Mouse (Mus musculus) layer of hippocampus, adult 2 months (tissue): Measurements from ENCODE around the gene Wasf3. TPM values are rescaled to one million over a fixed set of nuclear protein-coding genes. Genes with fewer than 3 reads are reported as not detected.

Source experiments
- DNase-seq, 2 experiments: peaks; one replicate each; pipeline ENCODE4 v3.0.0; 2022; ENCODE audit warnings: low spot score in 2 of 2
- H3K27ac ChIP-seq: fragments of 200-600 bp; 2 replicates; pipeline ENCODE4 v1.8.1; 2022
- H3K4me3 ChIP-seq: fragments of 200-600 bp; 2 replicates; pipeline ENCODE4 v1.8.1; 2022; ENCODE audit warnings: mild to moderate bottlenecking
- CTCF ChIP-seq: fragments of 200-600 bp; conservative IDR thresholded peaks from 2 replicates; pipeline ENCODE4 v1.8.1; 2022; ENCODE audit warnings: antibody characterized with exemption, mild to moderate bottlenecking, moderate library complexity
- long read RNA-seq, 2 experiments: library from polyadenylated mRNA; stranded (forward); transcript quantifications; one replicate each; pipeline ENCODE4 v2.0.0; 2021; ENCODE audit warnings: borderline mapping rate in 2 of 2
- total RNA-seq, 2 experiments: library from RNA; stranded (reverse); gene quantifications; 2 replicates each; pipeline ENCODE4 v1.2.3; 2021

Gene Wasf3
- total RNA-seq = 100 to 1,000 TPM; 103 to 107 TPM
- long read RNA-seq, experiment 1, full-length matches to known transcripts = 2 of 49 reads
- long read RNA-seq, experiment 1, partial matches to known transcripts = 5 of 49 reads
- long read RNA-seq, experiment 1, other reads (novel, unspliced or antisense) = 42 of 49 reads
- long read RNA-seq, experiment 2, full-length matches to known transcripts = 4 of 47 reads
- long read RNA-seq, experiment 2, partial matches to known transcripts = 3 of 47 reads
- long read RNA-seq, experiment 2, other reads (novel, unspliced or antisense) = 40 of 47 reads

DNA sequence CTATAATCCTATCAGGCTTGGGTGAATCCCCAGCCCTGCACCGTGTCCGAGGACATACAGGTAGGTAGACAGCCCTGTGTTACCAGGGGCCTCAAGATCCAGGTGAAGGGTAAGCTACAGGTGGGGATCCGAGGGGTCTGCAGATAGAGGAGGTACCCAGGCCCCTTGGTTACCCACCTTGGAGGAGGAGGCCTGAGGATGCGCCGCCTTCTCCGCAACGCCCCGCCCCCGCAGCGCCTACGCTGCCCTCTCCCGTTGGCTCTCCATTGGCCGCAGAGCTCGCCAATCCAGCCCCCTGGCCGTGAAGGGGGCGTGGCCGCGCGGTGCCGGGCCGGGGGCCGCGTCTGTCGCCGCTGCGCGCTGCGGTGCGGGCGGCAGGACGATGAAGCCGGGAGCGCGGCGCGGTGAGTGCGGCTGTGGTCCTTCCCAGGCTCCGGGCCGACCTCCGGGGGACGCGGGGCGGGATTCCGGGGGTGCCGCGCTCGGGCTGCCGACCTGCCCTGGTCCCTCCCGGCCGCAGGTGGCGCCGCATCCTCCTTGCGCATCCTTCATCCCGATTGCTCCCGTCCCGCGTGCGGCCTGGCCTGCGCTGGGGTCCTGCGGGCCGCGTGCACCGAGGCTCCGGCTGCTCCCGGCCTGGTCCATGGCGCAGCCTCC lies at the start of gene Wasf3:
Gene Wasf3 (plus strand): TSS at position 51 of the 657 bp plus-strand sequence.
- H3K27ac ChIP-seq = peak within 1 kb of the TSS; percentile 94
- DNase-seq = peak; percentile 91 to 92
- TF ChIP-seq CTCF = peak; percentile 70
- peak within 1 kb of the TSS; percentile 86 for H3K4me3 ChIP-seq

DNA sequence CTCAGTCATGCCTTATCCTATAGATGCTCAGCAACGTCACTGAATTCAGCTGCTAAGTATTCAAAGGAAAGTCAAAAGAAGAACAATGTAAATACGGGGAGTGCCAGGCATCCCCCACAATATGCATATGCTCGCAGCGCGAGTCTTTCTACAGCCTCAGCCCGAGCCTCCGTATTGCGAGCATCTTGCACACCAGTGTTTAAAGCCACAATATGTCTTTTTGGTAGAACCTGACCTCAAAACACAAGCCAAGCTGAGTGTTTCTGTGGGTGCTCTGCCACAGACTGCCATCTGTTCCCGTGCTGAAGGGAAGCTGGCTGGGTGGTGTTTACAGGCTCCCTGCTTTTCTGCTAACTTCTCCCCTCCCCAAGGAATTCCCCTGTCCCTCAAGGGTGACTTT lies 46.7 kb upstream of the Wasf3 start:
- peak; percentile 49 to 52 for DNase-seq
- Histone ChIP-seq H3K4me3 (no peak overlapping the region; the same call in 1 of the 2 replicates), H3K27ac (no peak overlapping the region)
- no peak for TF ChIP-seq CTCF

DNA sequence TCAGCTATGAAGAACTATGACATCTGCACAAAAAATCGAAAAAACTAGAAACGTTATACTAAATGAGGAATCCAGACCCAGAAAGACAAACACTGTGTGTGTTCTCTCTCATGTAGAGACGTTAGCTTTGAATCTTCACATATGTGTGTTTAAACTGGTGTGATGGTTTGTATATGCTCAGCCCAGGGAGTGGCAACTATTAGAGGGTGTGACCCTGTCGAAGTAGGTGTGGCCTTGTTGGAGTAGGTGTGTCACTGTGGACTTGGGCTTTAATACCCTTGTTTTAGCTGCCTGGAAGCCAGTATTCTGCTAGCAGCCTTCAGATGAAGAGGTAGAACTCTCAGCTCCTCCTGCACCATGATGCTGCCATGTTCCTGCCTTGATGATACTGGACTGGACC lies 44.7 kb upstream of the Wasf3 start:
- H3K4me3 ChIP-seq = no peak overlapping the region
- DNase-seq = no peak
- H3K27ac ChIP-seq = no peak overlapping the region
- no peak for TF ChIP-seq CTCF

DNA sequence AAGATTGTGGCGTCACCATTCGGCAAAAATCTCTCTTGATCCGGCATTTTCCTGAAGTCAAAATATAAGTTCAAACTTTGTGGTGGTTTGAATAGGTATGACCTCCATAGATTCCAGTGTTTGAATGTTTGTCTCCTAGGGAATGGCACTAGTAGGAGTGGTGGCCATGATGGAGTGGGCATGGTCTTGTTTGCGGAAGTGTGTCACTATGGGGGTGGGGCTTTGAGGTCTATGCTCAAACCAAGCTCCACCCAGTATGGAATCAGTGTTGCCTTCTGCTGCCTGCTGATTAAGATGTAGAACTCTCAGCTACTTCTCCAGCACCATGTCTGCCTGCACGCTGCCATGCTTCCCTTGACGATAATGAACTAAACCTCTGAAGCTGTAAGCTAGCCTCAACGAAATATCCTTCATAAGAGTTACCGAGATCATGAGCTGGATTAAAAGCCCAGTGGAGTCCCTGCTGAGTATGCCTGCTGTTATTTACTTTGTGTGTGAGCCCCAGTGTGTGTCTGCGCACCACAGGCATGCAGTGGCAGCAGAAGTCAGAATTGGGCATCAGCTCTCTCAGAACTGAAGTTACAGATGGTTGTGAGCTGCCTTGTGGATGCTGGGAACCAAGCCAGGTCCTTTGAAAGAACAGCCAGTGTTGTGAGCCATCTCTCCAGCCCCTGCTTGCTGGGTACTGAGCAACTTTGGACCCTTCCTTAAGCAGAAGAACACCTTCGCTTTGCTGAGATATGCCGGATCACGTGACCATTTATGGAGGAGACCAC lies 39.7 kb upstream of the Wasf3 start:
- no peak for TF ChIP-seq CTCF
- Histone ChIP-seq H3K4me3 (no peak overlapping the region), H3K27ac (no peak overlapping the region)
- DNase-seq = no peak

DNA sequence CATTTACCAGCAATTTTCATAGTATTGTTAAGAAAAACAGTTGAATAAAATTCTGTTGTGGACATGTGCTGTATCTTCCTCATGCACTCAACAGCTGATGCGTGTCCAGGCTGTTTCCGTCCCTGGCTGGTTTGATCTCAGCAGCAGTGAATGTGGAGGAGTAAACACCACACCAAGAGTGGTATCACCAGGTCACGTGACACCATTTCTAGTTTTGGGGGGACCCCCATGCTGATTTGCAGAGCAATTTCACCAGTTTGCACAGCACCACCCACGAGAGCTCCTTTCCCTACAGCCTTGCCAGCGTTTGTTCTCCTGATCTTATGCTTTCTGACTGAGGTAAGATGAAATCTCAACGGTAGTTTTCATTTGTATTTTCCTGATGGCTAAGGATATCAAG lies 37.7 kb upstream of the Wasf3 start:
- no peak overlapping the region for H3K4me3 ChIP-seq
- no peak for TF ChIP-seq CTCF
- DNase-seq = peak in 1 of 2 experiments; percentile 41
- H3K27ac ChIP-seq = no peak overlapping the region

DNA sequence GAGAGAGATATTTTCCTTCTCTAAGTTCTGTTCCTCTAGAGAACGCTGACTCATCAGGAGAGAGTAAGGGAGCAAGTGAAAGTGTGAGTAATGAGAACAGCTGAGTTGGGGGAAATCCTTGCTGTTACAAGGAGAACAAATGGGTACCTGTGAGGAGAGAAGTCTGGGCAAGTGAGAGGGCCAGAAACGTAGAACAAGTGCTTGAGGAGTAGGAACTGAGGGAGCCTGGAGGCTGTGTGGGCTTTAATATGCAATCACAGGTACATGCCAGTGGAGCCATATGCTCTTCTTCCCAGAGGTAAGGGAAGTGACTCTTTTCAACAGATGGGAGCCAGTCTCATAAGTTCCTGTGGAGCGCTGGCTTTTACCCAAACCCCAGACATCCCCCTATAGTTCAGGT lies 35.6 kb upstream of the Wasf3 start:
- DNase-seq = peak in 1 of 2 experiments; percentile 37
- TF ChIP-seq CTCF = no peak
- H3K4me3 ChIP-seq = no peak overlapping the region
- no peak overlapping the region for H3K27ac ChIP-seq

DNA sequence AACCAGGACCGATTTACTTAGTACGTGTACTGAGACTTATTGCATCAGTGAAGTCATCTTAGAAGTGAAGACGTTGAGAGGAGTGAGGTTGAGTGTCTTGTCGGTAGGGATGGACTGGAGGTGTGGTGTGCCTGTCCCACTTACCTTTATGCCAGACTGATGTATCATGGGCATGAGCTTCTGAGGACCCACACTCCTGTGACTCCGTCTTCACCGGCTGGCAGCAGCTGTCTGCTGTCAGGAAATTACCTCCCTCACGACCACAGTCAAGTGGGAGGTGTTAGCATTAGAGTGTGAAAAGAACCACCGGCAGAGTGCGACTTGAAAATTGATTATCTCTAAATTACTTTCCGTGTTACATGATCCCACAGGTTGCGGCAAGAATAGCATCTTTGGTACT lies 34.0 kb upstream of the Wasf3 start:
- TF ChIP-seq CTCF = no peak
- no peak overlapping the region for H3K4me3 ChIP-seq
- no peak overlapping the region for H3K27ac ChIP-seq
- no peak for DNase-seq

DNA sequence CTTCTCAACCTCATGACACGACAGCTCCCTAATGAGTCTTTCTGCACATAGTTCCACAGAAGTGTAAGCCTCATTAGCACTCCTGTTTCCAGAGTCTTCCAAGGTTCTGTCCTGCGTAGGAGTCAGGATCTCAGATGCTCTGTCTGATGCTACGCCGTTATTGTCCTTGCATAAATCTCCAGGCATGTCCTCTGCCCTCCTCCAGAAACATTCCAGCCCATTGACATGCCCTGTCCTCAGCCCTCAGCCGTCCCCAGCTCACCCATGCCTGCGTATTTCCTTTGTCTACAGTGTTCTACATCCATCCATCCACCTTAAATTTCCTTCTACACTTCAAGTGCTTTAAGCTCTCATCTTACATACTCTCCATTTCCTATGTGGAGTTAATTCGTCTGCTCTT lies 32.8 kb upstream of the Wasf3 start:
- H3K27ac ChIP-seq = no peak overlapping the region
- no peak for TF ChIP-seq CTCF
- no peak for DNase-seq
- no peak overlapping the region for H3K4me3 ChIP-seq

DNA sequence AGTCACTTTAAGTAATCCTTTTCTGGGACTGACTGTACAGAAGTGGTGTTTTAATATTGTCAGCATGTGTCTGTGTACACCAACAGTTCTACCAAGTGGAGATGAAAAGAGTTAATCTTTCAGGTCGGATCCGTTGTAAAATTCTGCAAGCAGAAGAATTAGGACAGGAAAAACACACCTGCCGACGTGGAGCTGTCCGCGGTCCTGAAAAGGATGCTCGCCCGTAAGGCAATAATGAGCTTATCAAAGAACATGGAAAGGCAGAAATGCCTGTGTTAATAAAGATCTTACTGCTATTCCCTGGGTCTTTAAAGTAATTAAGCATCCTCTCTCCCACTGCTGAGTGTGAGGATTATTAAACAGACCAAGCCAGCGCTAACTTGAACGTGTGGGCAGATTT lies 24.4 kb upstream of the Wasf3 start:
- DNase-seq = no peak
- Histone ChIP-seq H3K4me3 (no peak overlapping the region), H3K27ac (no peak overlapping the region)
- TF ChIP-seq CTCF = no peak

DNA sequence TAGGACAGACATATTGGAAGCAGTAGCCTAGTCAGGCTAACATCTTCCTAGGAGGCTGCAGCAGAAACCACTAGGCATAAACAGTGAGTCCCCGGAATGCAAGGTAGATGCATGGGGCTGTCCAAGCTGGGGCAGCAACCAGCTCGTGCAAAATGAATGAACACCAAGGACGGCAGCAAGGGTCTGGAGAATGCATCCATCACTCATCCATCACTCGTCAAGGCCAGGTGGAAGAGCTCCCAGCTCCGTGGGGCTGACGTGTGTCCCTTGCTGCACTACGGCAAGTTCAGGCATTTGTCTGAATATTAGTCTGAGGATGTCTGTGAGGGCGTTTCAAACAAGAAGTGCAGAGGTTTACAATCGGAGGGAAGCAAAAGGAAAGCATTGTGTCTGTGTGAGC lies 22.1 kb upstream of the Wasf3 start:
- H3K4me3 ChIP-seq = no peak overlapping the region
- no peak for TF ChIP-seq CTCF
- no peak for DNase-seq
- H3K27ac ChIP-seq = no peak overlapping the region

DNA sequence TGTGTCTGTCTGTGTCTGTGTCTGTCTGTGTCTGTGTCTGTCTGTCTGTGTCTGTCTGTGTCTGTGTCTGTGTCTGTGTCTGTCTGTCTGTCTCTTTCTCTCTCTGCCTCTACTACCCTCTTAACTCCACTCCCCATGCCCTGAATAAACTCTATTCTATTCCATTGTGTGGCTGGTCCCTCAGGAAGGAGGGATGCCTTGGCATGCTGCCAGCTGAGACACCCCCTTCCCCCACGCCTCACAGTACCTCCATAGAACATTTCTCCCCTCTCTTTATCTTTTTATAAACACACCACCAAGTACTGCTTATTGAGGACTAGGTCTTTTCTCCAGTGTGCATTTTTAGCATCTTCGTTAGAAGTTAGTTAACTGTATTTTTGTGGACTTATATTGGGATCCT lies 16.4 kb upstream of the Wasf3 start:
- Histone ChIP-seq H3K27ac (no peak overlapping the region), H3K4me3 (no peak overlapping the region)
- no peak for TF ChIP-seq CTCF
- peak in 1 of 2 experiments; percentile 8 for DNase-seq

DNA sequence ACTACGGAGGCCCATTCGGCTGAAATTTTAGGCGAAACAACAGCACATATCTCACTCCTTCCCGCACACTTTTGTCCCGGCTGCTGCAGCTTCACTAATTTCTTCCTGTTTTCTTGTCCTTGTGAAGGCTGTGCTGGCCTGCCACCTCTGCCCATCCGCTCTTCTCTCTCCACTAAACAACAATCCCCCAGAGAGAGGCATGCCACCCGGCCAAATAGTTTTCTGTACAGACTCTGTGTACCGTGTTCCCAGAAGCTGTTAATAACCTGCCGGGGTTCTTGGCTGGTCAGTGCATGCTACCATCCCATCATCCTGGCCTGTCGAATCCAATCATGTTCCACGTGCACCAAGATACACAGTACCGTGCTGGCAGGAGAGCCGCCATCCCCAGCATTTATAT lies 15.8 kb upstream of the Wasf3 start:
- no peak for TF ChIP-seq CTCF
- Histone ChIP-seq H3K4me3 (no peak overlapping the region), H3K27ac (no peak overlapping the region)
- peak in 1 of 2 experiments; percentile 8 for DNase-seq

DNA sequence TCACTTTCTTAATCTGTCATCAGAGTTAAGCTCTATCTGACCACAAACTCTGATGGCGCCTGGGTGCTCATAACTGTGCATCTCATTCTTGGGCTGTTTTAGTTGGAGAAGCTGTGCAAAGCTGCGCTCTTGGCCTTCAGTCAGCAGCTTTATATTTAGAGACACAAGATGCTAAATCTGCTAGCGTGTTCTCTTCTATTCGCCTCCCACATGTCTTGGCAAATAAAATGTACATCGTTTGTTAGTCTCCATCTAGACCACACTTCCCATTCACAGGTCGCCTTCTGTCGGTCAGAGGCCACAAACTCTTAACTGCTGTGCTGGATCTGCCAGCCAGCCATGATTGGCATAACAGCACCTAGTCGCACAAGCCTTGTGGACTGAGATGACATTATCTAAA lies 14.0 kb upstream of the Wasf3 start:
- no peak for TF ChIP-seq CTCF
- H3K27ac ChIP-seq = peak overlapping the region; percentile 71
- H3K4me3 ChIP-seq = no peak overlapping the region
- peak; percentile 44 to 61 for DNase-seq
